Mouse (Mus musculus): ENCODE data around the gene Gm20388. TPM values are rescaled to one million over a fixed set of nuclear protein-coding genes. Genes with fewer than 3 reads are reported as not detected.

Gm20388 gene
- total RNA-seq, 1 experiment, result 27.0 TPM

DNA sequence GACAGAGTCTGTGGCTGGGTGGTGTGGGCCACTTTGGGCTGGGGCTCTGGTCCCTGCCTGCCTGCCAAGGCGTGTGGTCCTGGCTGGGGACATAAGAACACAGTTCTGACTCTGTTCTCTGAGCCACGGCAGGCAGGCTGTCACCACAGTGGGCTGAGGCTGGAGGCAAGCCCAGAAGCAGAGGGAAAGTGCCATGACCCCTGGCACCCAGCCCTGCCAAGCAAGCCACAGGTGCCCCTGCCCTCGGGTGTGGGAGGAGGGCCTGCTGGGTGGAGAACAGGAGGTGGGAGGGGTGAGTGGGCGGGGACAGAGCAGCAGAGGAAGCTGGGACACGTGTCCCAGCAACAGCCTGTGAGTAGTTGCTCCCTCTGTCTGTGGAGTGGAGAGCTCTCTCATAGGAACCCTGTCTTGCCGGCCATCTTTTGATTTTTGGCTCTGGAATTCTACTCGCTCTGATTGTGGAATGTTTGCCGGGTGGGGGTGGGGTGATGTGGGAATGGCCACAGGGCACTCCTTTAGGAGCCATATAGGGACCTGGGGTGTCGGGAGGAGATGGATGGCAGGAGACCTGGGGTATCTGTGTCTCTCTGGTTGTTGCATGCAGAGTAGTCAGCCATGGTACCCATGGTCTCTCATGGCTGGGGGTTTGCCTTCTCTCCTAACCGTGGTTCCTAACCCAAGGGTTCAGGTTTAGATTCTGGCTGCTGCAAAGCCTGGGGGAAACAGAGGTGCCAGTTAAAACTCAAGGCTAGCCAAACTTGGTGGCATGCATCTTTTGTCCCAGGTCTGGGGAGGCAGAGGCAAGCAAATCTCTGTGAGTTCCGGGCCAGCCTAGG is 458.4 kb downstream of the Gm20388 start:
- in situ Hi-C loops (cut with MboI; ENCODE audit: low sequenced_read_pairs in 2 of 2, unreplicated experiment in 2 of 2), result no loop called here
- H3K4me3 ChIP-seq (ENCODE audit: insufficient read depth in 1 of 2, low read depth in 1 of 2, low read length in 2 of 2, poor library complexity in 1 of 2, severe bottlenecking in 1 of 2), result peak overlapping the region; percentile 18 to 50
- H3K4me1 ChIP-seq (ENCODE audit: control insufficient read depth in 2 of 2, insufficient read depth in 2 of 2, low read length in 2 of 2, poor library complexity in 1 of 2), result peaks cover 7 to 26% of the 10 kb centered on the region in 2 experiments; a peak in 3 of 4 replicates
- no peaks in the 10 kb centered on the region for H3K36me3 ChIP-seq (ENCODE audit: control insufficient read depth, insufficient read depth, low read length, poor library complexity, severe bottlenecking)
- peak overlapping the region; percentile 65 for H3K27ac ChIP-seq (ENCODE audit: insufficient read depth, low read depth, low read length, poor library complexity, severe bottlenecking)
- TF ChIP-seq MAFK (IDR thresholded peaks at IDR 0.05; ENCODE audit: insufficient read depth, low read depth, low read length) (no peak), ZC3H11A (IDR thresholded peaks at IDR 0.05; ENCODE audit: borderline replicate concordance, low read depth, low read length) (no peak), ZNF384 (IDR thresholded peaks at IDR 0.05; ENCODE audit: low read depth, low read length) (no peak), CHD2 (IDR thresholded peaks at IDR 0.05; ENCODE audit: low read depth, low read length) (no peak), HCFC1 (IDR thresholded peaks at IDR 0.05; ENCODE audit: borderline replicate concordance, insufficient read depth, low read length) (no peak)
- peak; percentile 63 for DNase-seq (ENCODE audit: low read depth, low spot score)
- H3K9ac ChIP-seq (ENCODE audit: insufficient read depth, low read depth, low read length, poor library complexity, severe bottlenecking), result peak overlapping the region; percentile 82
- no peaks in the 10 kb centered on the region for H3K9me3 ChIP-seq (ENCODE audit: control insufficient read depth, insufficient read depth, low read depth, low read length)

- Histone ChIP-seq H3K27ac (ENCODE audit: insufficient read depth, low read depth, low read length, poor library complexity, severe bottlenecking) (no peak overlapping the region), H3K4me3 (ENCODE audit: insufficient read depth in 1 of 2, low read depth in 1 of 2, low read length in 2 of 2, poor library complexity in 1 of 2, severe bottlenecking in 1 of 2) (no peak overlapping the region), H3K4me1 (ENCODE audit: control insufficient read depth in 2 of 2, insufficient read depth in 2 of 2, low read length in 2 of 2, poor library complexity in 1 of 2) (peaks cover 6 to 24% of the 10 kb centered on the region in 2 experiments; a peak in 2 of 4 replicates), H3K9me3 (ENCODE audit: control insufficient read depth, insufficient read depth, low read depth, low read length) (no peaks in the 10 kb centered on the region), H3K9ac (ENCODE audit: insufficient read depth, low read depth, low read length, poor library complexity, severe bottlenecking) (no peak overlapping the region), H3K36me3 (ENCODE audit: control insufficient read depth, insufficient read depth, low read length, poor library complexity, severe bottlenecking) (no peaks in the 10 kb centered on the region)
- in situ Hi-C loops (cut with MboI; ENCODE audit: low sequenced_read_pairs in 2 of 2, unreplicated experiment in 2 of 2), result no loop called here
- TF ChIP-seq ZC3H11A (IDR thresholded peaks at IDR 0.05; ENCODE audit: borderline replicate concordance, low read depth, low read length), result no peak
- no peak for TF ChIP-seq HCFC1 (IDR thresholded peaks at IDR 0.05; ENCODE audit: borderline replicate concordance, insufficient read depth, low read length)
- no peak for TF ChIP-seq ZNF384 (IDR thresholded peaks at IDR 0.05; ENCODE audit: low read depth, low read length)
- TF ChIP-seq CHD2 (IDR thresholded peaks at IDR 0.05; ENCODE audit: low read depth, low read length), result no peak
- no peak for TF ChIP-seq MAFK (IDR thresholded peaks at IDR 0.05; ENCODE audit: insufficient read depth, low read depth, low read length)
- no peak for DNase-seq (ENCODE audit: low read depth, low spot score)
Observed at GRCm38 (mm10) chr8:120369956-120370355, 459.3 kb downstream of the Gm20388 start.

- Histone ChIP-seq H3K4me3 (ENCODE audit: insufficient read depth in 1 of 2, low read depth in 1 of 2, low read length in 2 of 2, poor library complexity in 1 of 2, severe bottlenecking in 1 of 2) (no peak overlapping the region), H3K36me3 (ENCODE audit: control insufficient read depth, insufficient read depth, low read length, poor library complexity, severe bottlenecking) (no peaks in the 10 kb centered on the region), H3K9me3 (ENCODE audit: control insufficient read depth, insufficient read depth, low read depth, low read length) (no peaks in the 10 kb centered on the region), H3K27ac (ENCODE audit: insufficient read depth, low read depth, low read length, poor library complexity, severe bottlenecking) (no peak overlapping the region), H3K9ac (ENCODE audit: insufficient read depth, low read depth, low read length, poor library complexity, severe bottlenecking) (no peak overlapping the region), H3K4me1 (ENCODE audit: control insufficient read depth in 2 of 2, insufficient read depth in 2 of 2, low read length in 2 of 2, poor library complexity in 1 of 2) (peaks cover 4 to 22% of the 10 kb centered on the region in 2 experiments; a peak in 2 of 4 replicates)
- TF ChIP-seq ZNF384 (IDR thresholded peaks at IDR 0.05; ENCODE audit: low read depth, low read length), result no peak
- TF ChIP-seq CHD2 (IDR thresholded peaks at IDR 0.05; ENCODE audit: low read depth, low read length), result no peak
- no peak for TF ChIP-seq MAFK (IDR thresholded peaks at IDR 0.05; ENCODE audit: insufficient read depth, low read depth, low read length)
- no peak for TF ChIP-seq HCFC1 (IDR thresholded peaks at IDR 0.05; ENCODE audit: borderline replicate concordance, insufficient read depth, low read length)
- no peak for TF ChIP-seq ZC3H11A (IDR thresholded peaks at IDR 0.05; ENCODE audit: borderline replicate concordance, low read depth, low read length)
- DNase-seq (ENCODE audit: low read depth, low spot score), result no peak
- in situ Hi-C loops (cut with MboI; ENCODE audit: low sequenced_read_pairs in 2 of 2, unreplicated experiment in 2 of 2), result no loop called here
Observed at GRCm38 (mm10) chr8:120370461-120370860, 459.8 kb downstream of the Gm20388 start.

GRCm38 (mm10) chr8:120371146-120371545 is 460.5 kb downstream of the Gm20388 start:
- Histone ChIP-seq H3K9me3 (ENCODE audit: control insufficient read depth, insufficient read depth, low read depth, low read length) (no peaks in the 10 kb centered on the region), H3K4me3 (ENCODE audit: insufficient read depth in 1 of 2, low read depth in 1 of 2, low read length in 2 of 2, poor library complexity in 1 of 2, severe bottlenecking in 1 of 2) (no peak overlapping the region), H3K4me1 (ENCODE audit: control insufficient read depth in 2 of 2, insufficient read depth in 2 of 2, low read length in 2 of 2, poor library complexity in 1 of 2) (peaks cover 4 to 23% of the 10 kb centered on the region in 2 experiments; a peak in 2 of 4 replicates), H3K36me3 (ENCODE audit: control insufficient read depth, insufficient read depth, low read length, poor library complexity, severe bottlenecking) (no peaks in the 10 kb centered on the region), H3K27ac (ENCODE audit: insufficient read depth, low read depth, low read length, poor library complexity, severe bottlenecking) (no peak overlapping the region), H3K9ac (ENCODE audit: insufficient read depth, low read depth, low read length, poor library complexity, severe bottlenecking) (no peak overlapping the region)
- DNase-seq (ENCODE audit: low read depth, low spot score), result no peak
- in situ Hi-C loops (cut with MboI; ENCODE audit: low sequenced_read_pairs in 2 of 2, unreplicated experiment in 2 of 2), result no loop called here
- no peak for TF ChIP-seq ZNF384 (IDR thresholded peaks at IDR 0.05; ENCODE audit: low read depth, low read length)
- no peak for TF ChIP-seq ZC3H11A (IDR thresholded peaks at IDR 0.05; ENCODE audit: borderline replicate concordance, low read depth, low read length)
- no peak for TF ChIP-seq HCFC1 (IDR thresholded peaks at IDR 0.05; ENCODE audit: borderline replicate concordance, insufficient read depth, low read length)
- TF ChIP-seq MAFK (IDR thresholded peaks at IDR 0.05; ENCODE audit: insufficient read depth, low read depth, low read length), result no peak
- TF ChIP-seq CHD2 (IDR thresholded peaks at IDR 0.05; ENCODE audit: low read depth, low read length), result no peak
